Mouse (Mus musculus) cerebellum, adult 9-10 months (tissue): ENCODE data around the gene Gm21173.
"Not testable (repeated sequence)": the region's sequence is repeated elsewhere in the genome, so short reads cannot be mapped to it uniquely, and the experiment has no call there.

Source experiments
- DNase-seq: peaks from one replicate; pipeline ENCODE4 v3.0.0; 2022

The Gm21173 gene

GRCm38 (mm10) chrY:76761300-76761699 is at the start of gene Gm21173:
TSS of gene Gm21173 (plus strand) at chrY:76761600.
- not testable (repeated sequence) for DNase-seq
